Mouse (Mus musculus): ENCODE measurements at regions not wholly inside any gene's neighbourhood (a gene's known extent, or its start where the extent isn't known, plus 50 kb on each side); places are given as distances from the start of the nearest gene placed in this dataset.
"Not testable (repeated sequence)": the region's sequence is repeated elsewhere in the genome, so short reads cannot be mapped to it uniquely, and the experiment has no call there.

- no peak for DNase-seq (ENCODE audit: low spot score)
These were observed 103.6 kb upstream of the Thrb start for GRCm38 (mm10) chr14:17556458-17556857.

- not testable (repeated sequence) for DNase-seq (ENCODE audit: low spot score)
These were observed 100.1 kb upstream of the Thrb start for GRCm38 (mm10) chr14:17560001-17560400.

- no peak for DNase-seq (ENCODE audit: low spot score)
These were observed 92.1 kb upstream of the Thrb start for GRCm38 (mm10) chr14:17567927-17568326.

GRCm38 (mm10) chr14:17569087-17569636 is 90.9 kb upstream of the Thrb start:
- DNase-seq (ENCODE audit: low spot score), result no peak

- DNase-seq (ENCODE audit: low spot score), result peak; percentile 5
These were observed 81.3 kb upstream of the Thrb start for GRCm38 (mm10) chr14:17578776-17579175.

- DNase-seq (ENCODE audit: low spot score), result no peak
These were observed 70.5 kb upstream of the Thrb start for GRCm38 (mm10) chr14:17589595-17589994.

- no peak for DNase-seq (ENCODE audit: low spot score)
These were observed 60.5 kb upstream of the Thrb start for GRCm38 (mm10) chr14:17599553-17599952.

GRCm38 (mm10) chr14:17602357-17602756 is 57.7 kb upstream of the Thrb start:
- DNase-seq (ENCODE audit: low spot score), result peak; percentile 36

GRCm38 (mm10) chr14:17606018-17606417 is 54.0 kb upstream of the Thrb start:
- no peak for DNase-seq (ENCODE audit: low spot score)

GRCm38 (mm10) chr14:17607186-17607585 is 52.9 kb upstream of the Thrb start:
- no peak for DNase-seq (ENCODE audit: low spot score)
